Mouse (Mus musculus) CH12.LX (cell line): Measurements from ENCODE around the gene Prr19. TPM values are rescaled to one million over a fixed set of nuclear protein-coding genes. Genes with fewer than 3 reads are reported as not detected.

Source experiments
- DNase-seq: peaks from one replicate; pipeline ENCODE4 v3.0.0-alpha.2; 2013; ENCODE audit errors: extremely low read depth
- H3K27ac ChIP-seq: 2 replicates; pipeline ENCODE4 v1.5.1; 2012; ENCODE audit warnings: low read depth, mild to moderate bottlenecking, control low read depth, moderate library complexity; ENCODE audit not compliant: insufficient read depth
- H3K27me3 ChIP-seq: replicated peaks from 2 replicates; pipeline ENCODE3; 2012; ENCODE audit warnings: inconsistent platforms
- H3K36me3 ChIP-seq, 2 experiments: replicated peaks in 1 of 2; 2 replicates each; pipeline versions ENCODE3 to v1.6.1; 2012; ENCODE audit warnings: inconsistent platforms in 1 of 2, low read length in 1 of 2, mild to moderate bottlenecking in 1 of 2, mixed read lengths in 1 of 2, moderate library complexity in 1 of 2; ENCODE audit not compliant: control insufficient read depth in 1 of 2, insufficient read depth in 1 of 2
- H3K4me1 ChIP-seq, 2 experiments: 2 replicates each; pipeline ENCODE4 v1.6.1; 2012; ENCODE audit warnings: inconsistent platforms in 1 of 2, moderate library complexity in 1 of 2; ENCODE audit not compliant: insufficient read depth in 2 of 2, control insufficient read depth in 1 of 2
- H3K4me2 ChIP-seq: 2 replicates; pipeline ENCODE4 v1.6.1; 2012; ENCODE audit warnings: low read depth, mild to moderate bottlenecking, control low read depth; ENCODE audit not compliant: poor library complexity, insufficient read depth, severe bottlenecking
- H3K4me3 ChIP-seq, 3 experiments: fragments of 150-350 bp in 1 of 3; sonication (generic) in 1 of 3; replicated peaks in 1 of 3; 2 replicates each; pipeline versions ENCODE3 to v1.5.1; 2011 to 2012; ENCODE audit warnings: low read depth in 2 of 3, low read length in 2 of 3, mild to moderate bottlenecking in 2 of 3, moderate library complexity in 2 of 3, control low read depth in 1 of 3, improper control_type of control experiment in 1 of 3, inconsistent platforms in 1 of 3, mixed read lengths in 1 of 3; ENCODE audit not compliant: poor library complexity in 1 of 3
- H3K79me2 ChIP-seq: replicated peaks from 2 replicates; pipeline ENCODE4 v1.6.1; 2012; ENCODE audit warnings: mild to moderate bottlenecking, moderate library complexity; ENCODE audit not compliant: control insufficient read depth, poor library complexity, insufficient read depth, severe bottlenecking; ENCODE audit errors: extremely low read depth
- H3K9ac ChIP-seq: 2 replicates; pipeline ENCODE4 v1.6.1; 2012; ENCODE audit warnings: low read depth, mild to moderate bottlenecking, control low read depth, moderate library complexity; ENCODE audit not compliant: insufficient read depth
- H3K9me3 ChIP-seq: replicated peaks from 2 replicates; pipeline ENCODE3; 2012; ENCODE audit warnings: low read length, inconsistent platforms, mixed read lengths
- CHD1 ChIP-seq: IDR thresholded peaks from 2 replicates; pipeline ENCODE4 v1.6.1; 2012; ENCODE audit warnings: low read depth, low read length, improper control_type of control experiment, inconsistent platforms
- ELF1 ChIP-seq: IDR thresholded peaks from 2 replicates; pipeline ENCODE4 v1.6.1; 2014; ENCODE audit warnings: low read depth, mild to moderate bottlenecking, inconsistent platforms, low read length, improper control_type of control experiment
- ETS1 ChIP-seq: conservative IDR thresholded peaks from 2 replicates; pipeline ENCODE4 v1.6.1; 2012; ENCODE audit warnings: low read depth, mild to moderate bottlenecking, inconsistent platforms, low read length, improper control_type of control experiment, moderate library complexity
- MAFK ChIP-seq: IDR thresholded peaks from 2 replicates; pipeline ENCODE4 v1.6.1; 2011; ENCODE audit warnings: low read length, improper control_type of control experiment; ENCODE audit not compliant: insufficient replicate concordance
- MXI1 ChIP-seq: IDR thresholded peaks from 2 replicates; pipeline ENCODE4 v1.6.1; 2011; ENCODE audit warnings: mild to moderate bottlenecking, low read depth, low read length, improper control_type of control experiment
- NRF1 ChIP-seq: IDR thresholded peaks from 2 replicates; pipeline ENCODE4 v1.6.1; 2014; ENCODE audit warnings: low read depth, mild to moderate bottlenecking, inconsistent platforms, low read length, improper control_type of control experiment, moderate library complexity
- POLR2A ChIP-seq: IDR thresholded peaks from 2 replicates; pipeline ENCODE4 v1.6.1; 2011; ENCODE audit warnings: low read depth, mild to moderate bottlenecking, improper control_type of control experiment, low read length
- RCOR1 ChIP-seq: conservative IDR thresholded peaks from 2 replicates; pipeline ENCODE4 v1.6.1; 2012; ENCODE audit warnings: low read depth, mild to moderate bottlenecking, inconsistent platforms, low read length, improper control_type of control experiment
- SIN3A ChIP-seq: IDR thresholded peaks from 2 replicates; pipeline ENCODE4 v1.6.1; 2012; ENCODE audit warnings: low read length, improper control_type of control experiment, inconsistent platforms
- TCF12 ChIP-seq: IDR thresholded peaks from 2 replicates; pipeline ENCODE4 v1.6.1; 2014; ENCODE audit warnings: low read depth, mild to moderate bottlenecking, inconsistent platforms, low read length, improper control_type of control experiment
- UBTF ChIP-seq: IDR thresholded peaks from 2 replicates; pipeline ENCODE4 v1.6.1; 2012; ENCODE audit warnings: low read depth, mild to moderate bottlenecking, inconsistent platforms, low read length, improper control_type of control experiment, moderate library complexity
- ZKSCAN1 ChIP-seq: IDR thresholded peaks from 2 replicates; pipeline ENCODE4 v1.6.1; 2012; ENCODE audit warnings: low read depth, inconsistent platforms, low read length, improper control_type of control experiment, borderline replicate concordance
- ZMIZ1 ChIP-seq: IDR thresholded peaks from 2 replicates; pipeline ENCODE4 v1.6.1; 2012; ENCODE audit warnings: low read depth, mild to moderate bottlenecking, inconsistent platforms, low read length, improper control_type of control experiment
- ZNF384 ChIP-seq: IDR thresholded peaks from 2 replicates; pipeline ENCODE4 v1.6.1; 2012; ENCODE audit warnings: low read depth, low read length, improper control_type of control experiment, inconsistent platforms
- dilution Hi-C: fragments of 300-500 bp; cut with MboI; formaldehyde crosslinking; loops from 2 replicates; pipeline ENCODE4 v1.14.3; 2020; ENCODE audit warnings: low sequenced_read_pairs; ENCODE audit not compliant: extremely low pct_unique_long_range_greater_than_20kb, extremely low pct_ligation_motif_present
- in situ Hi-C: fragments of 300-500 bp; cut with MboI; formaldehyde crosslinking; loops from 3 replicates; pipeline ENCODE4 v1.14.3; 2019; ENCODE audit warnings: low sequenced_read_pairs, low pct_ligation_motif_present, low pct_unique_long_range_greater_than_20kb, mixed read lengths
- polyA plus RNA-seq: library from polyadenylated mRNA; unstranded; fragments of >175 nt; gene quantifications from 2 replicates; pipeline ENCODE4 v1.2.1, GENCODE M21; 2012; ENCODE audit warnings: low read depth; ENCODE audit not compliant: insufficient read length
- total RNA-seq, 2 experiments: library from RNA; depleted of rRNA; stranded (reverse); fragments of 300-350 nt in 1 of 2; fragments of >200 nt in 1 of 2; gene quantifications; 2 replicates each; pipeline ENCODE4 v1.2.3; 2012 to 2014

Gene Prr19
- total and polyA plus RNA-seq, 3 experiments, result not detected

- no peak for DNase-seq
- H3K27ac ChIP-seq, result peak overlapping the region; percentile 74
- in situ Hi-C loops (no loop called here), dilution Hi-C loops (no loop called here)
- no peaks in the 10 kb centered on the region for H3K27me3 ChIP-seq
- H3K79me2 ChIP-seq, result 0 out of 2 replicates have a peak, but pooled peaks cover 2% of the 10 kb centered on the region
- H3K36me3 ChIP-seq, result peaks cover 27 to 32% of the 10 kb centered on the region in 2 experiments
- H3K9ac ChIP-seq, result peak overlapping the region; percentile 91
- H3K4me3 ChIP-seq, result peak overlapping the region; percentile 77 to 97 (median 93)
- TF ChIP-seq SIN3A (0 out of 2 replicates have a peak, but pooled peaks have one; percentile 15), CHD1 (no peak)
- H3K9me3 ChIP-seq, result no peaks in the 10 kb centered on the region
- peak overlapping the region; percentile 90 for H3K4me2 ChIP-seq
- H3K4me1 ChIP-seq, result peaks cover 28 to 39% of the 10 kb centered on the region in 2 experiments
These were observed 32.6 kb upstream of the Prr19 start for GRCm38 (mm10) chr7:25268588-25268987.

DNA sequence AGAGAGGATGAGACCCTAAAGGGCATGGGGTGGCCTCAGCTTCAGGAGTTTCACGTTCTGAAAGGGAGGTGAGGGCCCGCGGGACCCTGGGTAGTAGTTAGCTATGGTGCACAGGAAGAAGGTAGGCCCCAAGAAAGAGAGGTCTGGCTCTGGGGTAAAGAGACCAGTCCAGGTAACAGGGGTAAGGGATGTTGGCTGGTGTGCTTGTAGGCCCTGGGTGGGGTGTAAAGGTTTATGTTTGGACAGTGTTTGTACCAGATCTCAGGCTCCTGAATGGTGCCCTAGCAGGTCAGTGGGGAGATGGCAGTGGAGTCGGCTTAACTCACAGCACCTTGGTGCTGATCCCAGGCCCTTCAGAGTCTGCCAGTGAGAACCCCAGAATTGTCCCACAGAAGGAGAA lies 32.2 kb upstream of the Prr19 start:
- dilution Hi-C loops, result no loop called here

DNA sequence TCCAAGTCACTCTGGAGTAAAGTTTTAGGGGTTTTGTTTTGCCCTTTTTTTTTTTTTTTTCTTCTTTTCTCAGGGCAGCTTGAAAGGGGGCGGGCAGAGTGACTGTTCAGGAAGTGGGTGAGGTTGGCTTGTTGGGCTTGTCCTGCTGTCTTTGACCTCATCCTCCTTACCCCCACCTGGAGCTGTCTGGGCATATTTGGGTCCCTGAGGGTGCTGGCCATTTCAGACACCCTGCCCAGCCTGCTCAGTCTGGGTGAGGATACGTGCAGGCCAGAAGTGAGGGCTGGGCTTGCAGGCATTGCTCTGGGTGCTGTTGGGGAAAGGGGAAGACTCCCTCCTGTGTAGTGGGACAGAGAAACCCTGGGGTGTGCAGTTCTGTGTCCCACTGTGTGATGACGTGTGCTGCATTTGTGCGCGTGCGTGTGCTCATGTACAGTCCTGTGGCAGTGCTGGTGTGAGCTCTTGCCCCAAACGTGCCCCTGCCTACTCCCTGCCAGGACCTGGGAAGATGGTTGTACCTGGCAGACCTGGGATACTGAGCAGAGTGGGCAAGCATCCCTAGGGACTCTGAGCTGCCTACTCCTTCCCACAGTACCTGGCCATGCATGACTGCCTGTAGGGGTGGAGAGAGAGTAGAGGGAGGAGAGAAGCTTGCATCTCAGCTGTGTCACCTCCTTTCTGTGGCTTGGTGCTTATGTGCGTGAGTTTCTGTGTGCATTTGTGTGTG lies 31.5 kb upstream of the Prr19 start:
- H3K4me3 ChIP-seq, result peak overlapping the region; percentile 77 to 97 (median 93)
- dilution Hi-C loops (no loop called here), in situ Hi-C loops (loop anchor here (10.0 kb wide), 1 partner anchor 85 kb away; no protein-coding TSS in a partner anchor)
- H3K27me3 ChIP-seq, result no peaks in the 10 kb centered on the region
- TF ChIP-seq SIN3A (peak; percentile 43; the same call in 1 of the 2 replicates), MXI1 (peak; percentile 71), ZMIZ1 (0 out of 2 replicates have a peak, but pooled peaks have one; percentile 35), NRF1 (peak; percentile 83), POLR2A (peak; percentile 36; the same call in 1 of the 2 replicates), ZNF384 (peak; percentile 90), MAFK (no peak), UBTF (no peak), TCF12 (0 out of 2 replicates have a peak, but pooled peaks have one; percentile 13), ELF1 (peak; percentile 52), ETS1 (0 out of 2 replicates have a peak, but pooled peaks have one; percentile 27), RCOR1 (no peak)
- peaks cover 35 to 50% of the 10 kb centered on the region in 2 experiments for H3K4me1 ChIP-seq
- peak overlapping the region; percentile 81 for H3K27ac ChIP-seq
- H3K36me3 ChIP-seq, result peaks cover 30 to 42% of the 10 kb centered on the region in 2 experiments
- H3K9ac ChIP-seq, result peak overlapping the region; percentile 91
- H3K4me2 ChIP-seq, result peak overlapping the region; percentile 90
- peak; percentile 65 for DNase-seq
- no peaks in the 10 kb centered on the region for H3K9me3 ChIP-seq
- H3K79me2 ChIP-seq, result 0 out of 2 replicates have a peak, but pooled peaks cover 2% of the 10 kb centered on the region

More for the DNA sequence above, 32.2 kb upstream of the Prr19 start:
- Histone ChIP-seq H3K4me2 (peak overlapping the region; percentile 90), H3K4me1 (peaks cover 28 to 44% of the 10 kb centered on the region in 2 experiments), H3K9ac (peak overlapping the region; percentile 91), H3K4me3 (peak overlapping the region; percentile 77 to 97 (median 93)), H3K36me3 (peaks cover 30 to 36% of the 10 kb centered on the region in 2 experiments), H3K27me3 (no peaks in the 10 kb centered on the region), H3K27ac (peak overlapping the region; percentile 74), H3K9me3 (no peaks in the 10 kb centered on the region), H3K79me2 (0 out of 2 replicates have a peak, but pooled peaks cover 2% of the 10 kb centered on the region)
- DNase-seq, result no peak
- TF ChIP-seq TCF12 (0 out of 2 replicates have a peak, but pooled peaks have one; percentile 5), RCOR1 (no peak), ZKSCAN1 (no peak), SIN3A (0 out of 2 replicates have a peak, but pooled peaks have one; percentile 25)
- in situ Hi-C loops, result no loop called here
